Mouse (Mus musculus): ENCODE measurements at regions not wholly inside any gene's neighbourhood (a gene's known extent, or its start where the extent isn't known, plus 50 kb on each side); places are given as distances from the start of the nearest gene placed in this dataset.

GRCm38 (mm10) chr10:16803978-16804377, 919.0 kb upstream of the Cited2 start:
- no peak for ATAC-seq
- H3K4me2 ChIP-seq: no peak overlapping the region
- H3K4me3 ChIP-seq: no peak overlapping the region
- 73% methylated on average over 2 of the region's 2 CpGs for WGBS
- H3K27me3 ChIP-seq: no peaks in the 10 kb centered on the region
- no peaks in the 10 kb centered on the region for H3K4me1 ChIP-seq
- H3K9me3 ChIP-seq (replicated peaks): no peaks in the 10 kb centered on the region
- H3K27ac ChIP-seq: no peak overlapping the region
- no peaks in the 10 kb centered on the region for H3K36me3 ChIP-seq (ENCODE audit: poor library complexity, severe bottlenecking)
- no peak overlapping the region for H3K9ac ChIP-seq

- Histone ChIP-seq H3K4me3 (no peak overlapping the region), H3K27me3 (no peaks in the 10 kb centered on the region), H3K4me1 (no peaks in the 10 kb centered on the region), H3K36me3 (ENCODE audit: poor library complexity, severe bottlenecking) (no peaks in the 10 kb centered on the region), H3K9ac (no peak overlapping the region), H3K4me2 (no peak overlapping the region), H3K27ac (no peak overlapping the region), H3K9me3 (replicated peaks) (no peaks in the 10 kb centered on the region)
- WGBS: 82% methylated on average over 2 of the region's 2 CpGs
- ATAC-seq: no peak
These were observed 912.3 kb upstream of the Cited2 start for GRCm38 (mm10) chr10:16810716-16811115.

- no peak for ATAC-seq
- no peaks in the 10 kb centered on the region for H3K27me3 ChIP-seq
- H3K4me1 ChIP-seq: no peaks in the 10 kb centered on the region
- H3K9me3 ChIP-seq (replicated peaks): no peaks in the 10 kb centered on the region
- H3K4me3 ChIP-seq: no peak overlapping the region
- H3K36me3 ChIP-seq (ENCODE audit: poor library complexity, severe bottlenecking): no peaks in the 10 kb centered on the region
- WGBS: 92% methylated on average over 2 of the region's 2 CpGs
- H3K4me2 ChIP-seq: no peak overlapping the region
- H3K27ac ChIP-seq: no peak overlapping the region
- no peak overlapping the region for H3K9ac ChIP-seq
These were observed 909.0 kb upstream of the Cited2 start for GRCm38 (mm10) chr10:16814013-16814412.

GRCm38 (mm10) chr10:16861534-16861933, 861.5 kb upstream of the Cited2 start:
- H3K4me2 ChIP-seq: no peak overlapping the region
- H3K4me3 ChIP-seq: no peak overlapping the region
- no peaks in the 10 kb centered on the region for H3K4me1 ChIP-seq
- no peaks in the 10 kb centered on the region for H3K9me3 ChIP-seq (replicated peaks)
- WGBS: 63% methylated on average over 1 of the region's 1 CpGs
- no peak for ATAC-seq
- H3K9ac ChIP-seq: no peak overlapping the region
- H3K27me3 ChIP-seq: no peaks in the 10 kb centered on the region
- no peaks in the 10 kb centered on the region for H3K36me3 ChIP-seq (ENCODE audit: poor library complexity, severe bottlenecking)
- no peak overlapping the region for H3K27ac ChIP-seq

GRCm38 (mm10) chr10:16866914-16867313, 856.1 kb upstream of the Cited2 start:
- no peak for ATAC-seq
- no peak overlapping the region for H3K9ac ChIP-seq
- WGBS: 72% methylated on average over 2 of the region's 2 CpGs
- H3K4me2 ChIP-seq: no peak overlapping the region
- no peaks in the 10 kb centered on the region for H3K27me3 ChIP-seq
- H3K4me3 ChIP-seq: no peak overlapping the region
- no peak overlapping the region for H3K27ac ChIP-seq
- H3K4me1 ChIP-seq: no peaks in the 10 kb centered on the region
- H3K36me3 ChIP-seq (ENCODE audit: poor library complexity, severe bottlenecking): no peaks in the 10 kb centered on the region
- no peaks in the 10 kb centered on the region for H3K9me3 ChIP-seq (replicated peaks)

GRCm38 (mm10) chr10:16874131-16874530, 848.9 kb upstream of the Cited2 start:
- Histone ChIP-seq H3K4me1 (no peaks in the 10 kb centered on the region), H3K4me2 (no peak overlapping the region), H3K4me3 (no peak overlapping the region), H3K27me3 (no peaks in the 10 kb centered on the region), H3K9ac (no peak overlapping the region), H3K27ac (no peak overlapping the region), H3K36me3 (ENCODE audit: poor library complexity, severe bottlenecking) (no peaks in the 10 kb centered on the region), H3K9me3 (replicated peaks) (no peaks in the 10 kb centered on the region)
- no peak for ATAC-seq
- WGBS: 77% methylated on average over 3 of the region's 3 CpGs

- no peak for ATAC-seq
- Histone ChIP-seq H3K27ac (no peak overlapping the region), H3K9me3 (replicated peaks) (no peaks in the 10 kb centered on the region), H3K9ac (no peak overlapping the region), H3K4me2 (no peak overlapping the region), H3K4me1 (no peaks in the 10 kb centered on the region), H3K36me3 (ENCODE audit: poor library complexity, severe bottlenecking) (no peaks in the 10 kb centered on the region), H3K4me3 (no peak overlapping the region), H3K27me3 (no peaks in the 10 kb centered on the region)
These were observed 844.8 kb upstream of the Cited2 start for GRCm38 (mm10) chr10:16878197-16878596.

- Histone ChIP-seq H3K9ac (no peak overlapping the region), H3K4me2 (no peak overlapping the region), H3K4me1 (no peaks in the 10 kb centered on the region), H3K36me3 (ENCODE audit: poor library complexity, severe bottlenecking) (no peaks in the 10 kb centered on the region), H3K9me3 (replicated peaks) (no peaks in the 10 kb centered on the region), H3K27ac (no peak overlapping the region), H3K4me3 (no peak overlapping the region), H3K27me3 (no peaks in the 10 kb centered on the region)
- no peak for ATAC-seq
These were observed 829.7 kb upstream of the Cited2 start for GRCm38 (mm10) chr10:16893316-16893715.

- Histone ChIP-seq H3K4me2 (no peak overlapping the region), H3K4me1 (no peaks in the 10 kb centered on the region), H3K9me3 (replicated peaks) (no peaks in the 10 kb centered on the region), H3K27me3 (no peaks in the 10 kb centered on the region), H3K9ac (no peak overlapping the region), H3K27ac (no peak overlapping the region), H3K36me3 (ENCODE audit: poor library complexity, severe bottlenecking) (no peaks in the 10 kb centered on the region), H3K4me3 (no peak overlapping the region)
- ATAC-seq: peak; percentile 71; the same call in 1 of the 2 replicates
These were observed 827.7 kb upstream of the Cited2 start for GRCm38 (mm10) chr10:16895332-16895731.

GRCm38 (mm10) chr10:16922888-16923287, 800.1 kb upstream of the Cited2 start:
- H3K4me3 ChIP-seq: no peak overlapping the region
- H3K4me2 ChIP-seq: no peak overlapping the region
- H3K27ac ChIP-seq: no peak overlapping the region
- 78% methylated on average over 2 of the region's 2 CpGs for WGBS
- H3K4me1 ChIP-seq: no peaks in the 10 kb centered on the region
- H3K9ac ChIP-seq: no peak overlapping the region
- H3K36me3 ChIP-seq (ENCODE audit: poor library complexity, severe bottlenecking): no peaks in the 10 kb centered on the region
- ATAC-seq: no peak
- no peaks in the 10 kb centered on the region for H3K9me3 ChIP-seq (replicated peaks)
- no peaks in the 10 kb centered on the region for H3K27me3 ChIP-seq

- no peaks in the 10 kb centered on the region for H3K9me3 ChIP-seq (replicated peaks)
- no peak overlapping the region for H3K9ac ChIP-seq
- no peaks in the 10 kb centered on the region for H3K4me1 ChIP-seq
- H3K27ac ChIP-seq: no peak overlapping the region
- no peaks in the 10 kb centered on the region for H3K27me3 ChIP-seq
- WGBS: 80% methylated on average over 6 of the region's 6 CpGs
- no peak overlapping the region for H3K4me2 ChIP-seq
- no peak for ATAC-seq
- H3K36me3 ChIP-seq (ENCODE audit: poor library complexity, severe bottlenecking): no peaks in the 10 kb centered on the region
- no peak overlapping the region for H3K4me3 ChIP-seq
These were observed 799.2 kb upstream of the Cited2 start for GRCm38 (mm10) chr10:16923851-16924250.

- 89% methylated on average over 4 of the region's 4 CpGs for WGBS
- no peak for ATAC-seq
- Histone ChIP-seq H3K36me3 (ENCODE audit: poor library complexity, severe bottlenecking) (no peaks in the 10 kb centered on the region), H3K4me1 (no peaks in the 10 kb centered on the region), H3K4me2 (no peak overlapping the region), H3K9ac (no peak overlapping the region), H3K27ac (no peak overlapping the region), H3K9me3 (replicated peaks) (no peaks in the 10 kb centered on the region), H3K27me3 (no peaks in the 10 kb centered on the region), H3K4me3 (no peak overlapping the region)
These were observed 785.3 kb upstream of the Cited2 start for GRCm38 (mm10) chr10:16937705-16938104.

GRCm38 (mm10) chr10:16951636-16952035, 771.4 kb upstream of the Cited2 start:
- Histone ChIP-seq H3K9me3 (replicated peaks) (no peaks in the 10 kb centered on the region), H3K4me1 (no peaks in the 10 kb centered on the region), H3K9ac (no peak overlapping the region), H3K27ac (no peak overlapping the region), H3K4me3 (no peak overlapping the region), H3K27me3 (no peaks in the 10 kb centered on the region), H3K4me2 (no peak overlapping the region), H3K36me3 (ENCODE audit: poor library complexity, severe bottlenecking) (no peaks in the 10 kb centered on the region)
- ATAC-seq: no peak
- 68% methylated on average over 1 of the region's 1 CpGs for WGBS
